11 mouse cellular contexts compared by ENCODE assay signal in the genomic region with DNA sequence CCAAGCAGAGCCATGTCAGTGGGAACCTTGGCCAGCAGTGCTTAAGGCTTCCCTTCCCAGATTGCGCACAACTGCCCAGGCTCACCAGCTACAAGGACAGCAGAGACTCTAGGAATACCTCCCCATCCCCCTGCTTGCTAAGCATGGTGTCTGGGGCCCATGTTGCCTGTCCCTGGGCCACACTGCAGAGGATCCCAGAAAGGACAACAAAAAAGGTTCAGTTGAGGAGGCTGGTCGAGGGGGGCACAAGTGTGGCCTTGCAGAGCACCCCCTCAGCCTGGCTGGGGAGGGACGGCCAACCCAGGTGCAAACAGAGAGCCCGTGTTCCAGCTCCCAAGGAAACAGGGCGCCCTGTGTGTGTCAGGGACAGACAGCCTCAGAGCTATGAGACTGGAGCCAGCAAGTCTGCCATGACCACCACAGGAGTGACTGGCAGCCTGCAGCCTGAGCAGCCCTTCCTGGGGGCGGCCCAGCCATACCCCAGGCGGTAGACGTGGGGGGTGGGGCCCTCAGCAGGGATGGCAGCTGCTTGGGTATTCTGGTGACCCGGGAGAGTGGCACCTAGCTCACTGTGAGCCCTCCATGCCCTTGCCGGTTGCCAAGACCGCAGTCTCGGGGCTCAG. TPM values are rescaled to one million over a fixed set of nuclear protein-coding genes. Genes with fewer than 3 reads are reported as not detected.
DNase-seq lines count a peak whose midpoint lies in the region; ATAC-seq lines count a peak whose summit lies in the region.
"Had no signal": no experiment of that assay in that cellular context is flagged by ENCODE, and none has a peak within 500 bp of the region (broad histone marks: within the 10 kb centered on the region; RNA-seq: fewer than 3 reads in every experiment).

No protein-coding gene starts in this region.

- 57% methylated on average over 12 of the region's 12 CpGs for WGBS in kidney, embryonic 16.5 days
- WGBS in hindbrain, embryonic 16.5 days: 34% methylated on average over 12 of the region's 12 CpGs
- 53% methylated on average over 12 of the region's 12 CpGs for WGBS in stomach, embryonic 16.5 days

- H3K27ac ChIP-seq in kidney, embryonic 16.5 days (ENCODE audit: low read length): no peak overlapping the region
- H3K27ac ChIP-seq in hindbrain, embryonic 16.5 days (ENCODE audit: low read depth, low read length): no peak overlapping the region; the same call in 1 of the 2 replicates
- H3K27ac ChIP-seq in stomach, embryonic 16.5 days (ENCODE audit: low read length): no peak overlapping the region

- no peak for DNase-seq in kidney, adult 8-10 months
- DNase-seq in right cerebral cortex, postnatal 10 days (ENCODE audit: low spot score in 2 of 2): peak; percentile 77 to 86
- DNase-seq in right cerebral cortex, postnatal 25 days: no peak
- DNase-seq in cerebellum, postnatal 36 days: no peak
- DNase-seq in gastrocnemius, adult 18-20 months (ENCODE audit: low spot score): no peak
- DNase-seq: heart, postnatal 36 days; thymus, adult 18-20 months had no signal

- H3K27me3 ChIP-seq in kidney, embryonic 16.5 days (ENCODE audit: insufficient read depth, low read length): no peaks in the 10 kb centered on the region
- H3K27me3 ChIP-seq in hindbrain, embryonic 16.5 days (replicated peaks; ENCODE audit: control insufficient read depth, insufficient read depth, low read length): no peaks in the 10 kb centered on the region
- H3K27me3 ChIP-seq in stomach, embryonic 16.5 days (ENCODE audit: control insufficient read depth, insufficient read depth, low read length): no peaks in the 10 kb centered on the region

- ATAC-seq in kidney, embryonic 16.5 days (ENCODE audit: low FRiP score, low TSS enrichment): 0 out of 2 replicates have a peak, but pooled peaks have one; percentile 19
- ATAC-seq in hindbrain, embryonic 16.5 days: peak; percentile 84
- ATAC-seq in stomach, embryonic 16.5 days (ENCODE audit: insufficient read depth, low FRiP score): peak; percentile 54; the same call in 1 of the 2 replicates

- H3K4me1 ChIP-seq in kidney, embryonic 16.5 days (ENCODE audit: insufficient read depth, low read length): no peaks in the 10 kb centered on the region
- peaks cover 5% of the 10 kb centered on the region for H3K4me1 ChIP-seq in hindbrain, embryonic 16.5 days (ENCODE audit: control insufficient read depth, insufficient read depth, low read depth, low read length)
- H3K4me1 ChIP-seq in stomach, embryonic 16.5 days (ENCODE audit: control insufficient read depth, insufficient read depth, low read length): no peaks in the 10 kb centered on the region

- no peak overlapping the region for H3K4me2 ChIP-seq in kidney, embryonic 16.5 days (replicated peaks; ENCODE audit: low read depth, low read length)
- H3K4me2 ChIP-seq in hindbrain, embryonic 16.5 days (ENCODE audit: low read length): no peak overlapping the region
- H3K4me2 ChIP-seq in stomach, embryonic 16.5 days (ENCODE audit: low read depth, low read length): no peak overlapping the region

- no peak overlapping the region for H3K4me3 ChIP-seq in kidney, embryonic 16.5 days (ENCODE audit: low read length)
- H3K4me3 ChIP-seq in hindbrain, embryonic 16.5 days (ENCODE audit: low read length): no peak overlapping the region
- H3K4me3 ChIP-seq in stomach, embryonic 16.5 days (replicated peaks; ENCODE audit: low read length): no peak overlapping the region

- H3K9ac ChIP-seq in kidney, embryonic 16.5 days (replicated peaks; ENCODE audit: low read length): 0 out of 2 replicates have a peak overlapping the region, but pooled peaks have one; percentile 16
- no peak overlapping the region for H3K9ac ChIP-seq in hindbrain, embryonic 16.5 days (ENCODE audit: low read depth, low read length)
- no peak overlapping the region for H3K9ac ChIP-seq in stomach, embryonic 16.5 days (ENCODE audit: low read length)

- H3K9me3 ChIP-seq in kidney, embryonic 16.5 days (ENCODE audit: low read length): no peaks in the 10 kb centered on the region
- H3K9me3 ChIP-seq in hindbrain, embryonic 16.5 days (ENCODE audit: control insufficient read depth, low read length): no peaks in the 10 kb centered on the region
- H3K9me3 ChIP-seq in stomach, embryonic 16.5 days (replicated peaks; ENCODE audit: control insufficient read depth, low read length): no peaks in the 10 kb centered on the region

- H3K36me3 ChIP-seq in kidney, embryonic 16.5 days (ENCODE audit: insufficient read depth, low read length): no peaks in the 10 kb centered on the region
- no peaks in the 10 kb centered on the region for H3K36me3 ChIP-seq in hindbrain, embryonic 16.5 days (ENCODE audit: control insufficient read depth, insufficient read depth, low read length)
- H3K36me3 ChIP-seq in stomach, embryonic 16.5 days (ENCODE audit: control insufficient read depth, insufficient read depth, low read length): no peaks in the 10 kb centered on the region

RNA-seq across cellular contexts. Expression of a gene that starts 53.6 kb away (rescaled TPM):
- 0.40 and 1.2 TPM in 2 replicates for polyA plus RNA-seq in kidney, embryonic 16.5 days (2015; fragmentation: Nextera tagmentation; extraction: Ambion mirVana)
- 5.5 and 11.3 TPM in 2 replicates for polyA plus RNA-seq in hindbrain, embryonic 16.5 days (2015; fragmentation: Nextera tagmentation; extraction: Ambion mirVana)
- 0.85 and 1.0 TPM in 2 replicates for polyA plus RNA-seq in stomach, embryonic 16.5 days (2015; fragmentation: Nextera tagmentation; extraction: Ambion mirVana)
- total RNA-seq in gastrocnemius, adult 18-20 months (2021): not detected
- polyA plus RNA-seq: liver, embryonic 16.5 days had no signal

Comparison
In these comparisons a context has a peak if more than half of its experiments do, and no peak if none do; other contexts are left out.
1. DNase-seq: peak in right cerebral cortex, postnatal 10 days (2 of 2); none in kidney, adult 8-10 months (0 of 2), right cerebral cortex, postnatal 25 days (single experiment), cerebellum, postnatal 36 days (0 of 2) and gastrocnemius, adult 18-20 months (single experiment).
2. ATAC-seq: peak in every context shown above with its lines; median percentile 84 in hindbrain, embryonic 16.5 days; 54 in stomach, embryonic 16.5 days; 19 in kidney, embryonic 16.5 days.